Mouse (Mus musculus) liver, postnatal 0 days (tissue): ENCODE data around the gene Acy3.

Experiments
- CTCF ChIP-seq: sonication (generic); IDR thresholded peaks from 2 replicates; pipeline ENCODE4 v1.5.1; 2016; ENCODE audit warnings: antibody characterized with exemption, low read depth
- EP300 ChIP-seq: IDR thresholded peaks from 2 replicates; pipeline ENCODE4 v1.6.1; 2016; ENCODE audit warnings: antibody characterized with exemption, low read depth, mild to moderate bottlenecking

GRCm38 (mm10) chr19:3983527-3984200 is 2.7 kb upstream of the Acy3 start:
- TF ChIP-seq CTCF = no peak
- TF ChIP-seq EP300 = no peak
